Mouse (Mus musculus) erythroblast, embryonic 14.5 days (primary cell): ENCODE measurements around the gene Surf1.

Experiments
- GATA1 ChIP-seq: IDR thresholded peaks from 2 replicates; pipeline ENCODE4 v1.6.1; 2012; ENCODE audit warnings: low read length, inconsistent platforms, mixed read lengths
- TAL1 ChIP-seq: IDR thresholded peaks from 3 replicates; pipeline ENCODE4 v1.6.1; 2012; ENCODE audit warnings: low read length, inconsistent platforms, mixed read lengths

DNA sequence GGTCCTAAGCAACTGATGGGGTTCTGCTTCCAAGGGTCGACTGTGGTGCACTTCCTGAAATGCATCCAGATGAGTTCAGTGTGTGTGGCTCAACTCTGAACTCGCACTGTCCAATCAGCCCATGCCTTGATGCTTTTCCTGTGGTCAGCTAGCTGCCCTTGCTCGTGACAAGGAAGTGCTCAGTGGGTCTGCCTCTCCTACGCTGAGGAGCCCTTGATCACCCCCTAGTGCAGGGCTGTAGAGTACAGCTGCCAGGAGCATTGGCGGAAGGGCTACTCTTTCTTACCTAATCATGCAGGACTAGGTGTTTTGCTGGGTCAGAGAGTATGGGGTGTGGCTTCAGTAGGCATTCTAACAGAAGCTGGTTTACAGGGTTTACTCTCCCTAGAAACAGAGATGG lies 25.2 kb upstream of the Surf1 start:
- TF ChIP-seq GATA1 (no peak), TAL1 (no peak)
